Comparison of ENCODE assay signal across 8 mouse cellular contexts in the genomic region with DNA sequence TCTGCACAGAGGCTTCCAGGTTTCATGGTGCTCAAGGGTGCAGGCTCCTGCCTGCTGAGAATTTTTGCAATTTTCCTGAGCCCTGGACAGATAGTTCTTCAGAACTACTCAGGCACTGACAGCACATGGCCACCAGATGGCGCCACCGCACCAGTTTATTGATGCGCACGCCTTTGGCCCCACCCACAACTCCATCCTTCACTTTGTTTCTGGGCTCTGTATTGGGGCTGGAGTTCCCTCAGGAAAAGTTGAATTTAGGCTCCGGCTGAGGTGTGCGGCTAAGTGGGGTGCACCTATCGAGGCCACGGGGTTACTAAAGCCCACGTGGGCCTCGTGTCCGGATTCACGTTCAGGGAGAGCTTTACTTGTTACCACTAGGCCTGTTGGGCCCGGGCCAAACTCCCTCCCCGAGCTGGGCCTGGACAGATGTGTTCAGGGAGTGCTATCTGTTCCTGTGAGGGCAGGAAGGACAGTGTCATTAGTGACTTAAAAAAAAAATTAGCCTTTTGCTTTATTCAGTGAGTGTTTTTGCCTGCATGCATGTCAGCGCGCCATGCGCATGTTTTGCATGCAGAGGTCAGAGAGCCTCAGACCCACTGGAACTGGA. TPM values are rescaled to one million over a fixed set of nuclear protein-coding genes. Genes with fewer than 3 reads are reported as not detected.
DNase-seq lines count a peak whose midpoint lies in the region; ATAC-seq and TF ChIP-seq lines count a peak whose summit lies in the region.

No protein-coding gene starts in this region.

- no peak overlapping the region for H3K4me3 ChIP-seq in lung, postnatal 0 days (ENCODE audit: low read depth, low read length)

- 0 out of 2 replicates have a peak, but pooled peaks cover 4% of the 10 kb centered on the region for H3K36me3 ChIP-seq in lung, postnatal 0 days (ENCODE audit: insufficient read depth, low read length)

- TF ChIP-seq EP300 in lung, postnatal 0 days (IDR thresholded peaks at IDR 0.05), result no peak

- no peak overlapping the region for H3K9ac ChIP-seq in lung, postnatal 0 days (replicated peaks; ENCODE audit: low read depth)

- no peak overlapping the region for H3K27ac ChIP-seq in lung, postnatal 0 days (ENCODE audit: low read length)

- TF ChIP-seq CTCF in lung, postnatal 0 days (IDR thresholded peaks at IDR 0.05), result peak; percentile 92

- no peaks in the 10 kb centered on the region for H3K27me3 ChIP-seq in lung, postnatal 0 days (replicated peaks; ENCODE audit: insufficient read depth, low read length)

- H3K9me3 ChIP-seq in lung, postnatal 0 days (ENCODE audit: low read length), result no peaks in the 10 kb centered on the region

- H3K4me2 ChIP-seq in lung, postnatal 0 days (replicated peaks; ENCODE audit: low read depth, low read length), result no peak overlapping the region

- no peaks in the 10 kb centered on the region for H3K4me1 ChIP-seq in lung, postnatal 0 days (ENCODE audit: insufficient read depth, low read depth, low read length)

- 31% methylated on average over 17 of the region's 17 CpGs for WGBS in lung, postnatal 0 days

- ATAC-seq in frontal cortex, adult (ENCODE audit: low TSS enrichment), result peak; percentile 58
- peak; percentile 65 to 85; a peak in 3 of 4 replicates for ATAC-seq in hematopoietic stem cell, adult 5-6 weeks (replicated peaks in 1 of 2; ENCODE audit: insufficient read depth in 1 of 2, low FRiP score in 2 of 2, low TSS enrichment in 1 of 2, low read depth in 1 of 2, poor library complexity in 2 of 2, severe bottlenecking in 2 of 2)
- ATAC-seq in lung, postnatal 0 days, result peak; percentile 78

- peak; percentile 94 for DNase-seq in NIH3T3 (ENCODE audit: low read depth)
- DNase-seq in cerebellum, adult 9-10 months, result peak; percentile 85
- DNase-seq in layer of hippocampus, adult 9-10 months (ENCODE audit: low spot score), result peak; percentile 66
- peak; percentile 89 for DNase-seq in lung, postnatal 0 days (ENCODE audit: low spot score)
- DNase-seq in ovary, postnatal 36 days (ENCODE audit: low spot score), result peak; percentile 83
- peak; percentile 64 for DNase-seq in thymus, postnatal 25 days

RNA-seq across cellular contexts. Expression of a gene that starts 15.2 kb away (rescaled TPM):
- total RNA-seq in hematopoietic stem cell, adult 5-6 weeks (2017), result 2.9 and 13.1 TPM in 2 replicates
- 6.2 and 7.2 TPM in 2 replicates for polyA plus RNA-seq in lung, postnatal 0 days (2015; fragmentation: Nextera tagmentation; extraction: Ambion mirVana)

RNA-seq across cellular contexts. Expression of a gene that starts 50.9 kb away (rescaled TPM):
- total RNA-seq in hematopoietic stem cell, adult 5-6 weeks (2017), result not detected in 2 replicates
- 0.12 and 0.15 TPM in 2 replicates for polyA plus RNA-seq in lung, postnatal 0 days (2015; fragmentation: Nextera tagmentation; extraction: Ambion mirVana)
